Mouse (Mus musculus) layer of hippocampus, adult 8-10 months (tissue): ENCODE measurements around the gene Ccnt1. TPM values are rescaled to one million over a fixed set of nuclear protein-coding genes. Genes with fewer than 3 reads are reported as not detected.
A peak's percentile ranks its signal among the peaks of the same experiment; 100 is the strongest.

ENCODE experiments used
- DNase-seq, 2 experiments: peaks; one replicate each; pipeline ENCODE4 v3.0.0; 2022; ENCODE audit warnings: low spot score in 2 of 2
- microRNA-seq, 2 experiments: library from miRNA; unstranded; fragments of <30 nt; microRNA quantifications; one replicate each; pipeline ENCODE4 v1.2.0; 2022
- total RNA-seq, 4 experiments: library from RNA; stranded (reverse); gene quantifications; 2 replicates each; pipeline ENCODE4 v1.2.4; 2022

The Ccnt1 gene
- total RNA-seq, 4 experiments from 2014 or later: 37.3 to 43.8 (median 42.7) TPM

DNA sequence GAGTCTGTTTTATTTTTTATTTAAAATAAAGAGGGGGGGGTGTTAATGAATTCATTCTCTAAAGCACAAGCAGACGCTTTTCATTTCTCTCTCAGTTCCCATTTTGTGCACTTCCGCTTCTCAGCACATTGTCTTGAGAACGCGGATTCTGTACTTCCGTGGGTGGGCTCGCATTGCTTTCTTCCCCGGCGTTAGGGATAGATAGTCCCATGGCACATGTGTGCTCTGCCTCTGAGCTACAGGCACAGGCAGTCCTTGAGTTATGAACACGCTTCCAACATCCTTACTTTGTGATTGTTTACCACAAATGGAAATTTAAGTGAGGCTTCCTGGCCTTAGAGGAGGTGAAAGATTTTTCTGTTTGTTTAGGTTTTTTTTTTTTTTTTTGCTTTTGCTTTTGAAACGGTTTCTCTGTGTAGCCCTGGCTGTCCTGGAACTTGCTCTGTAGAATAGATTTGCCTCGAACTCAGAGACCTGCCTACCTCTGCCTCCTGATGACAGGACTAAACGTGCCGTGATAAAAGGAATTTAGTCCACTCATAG is 59.3 kb downstream of the Ccnt1 start:
- no peak for DNase-seq

DNA sequence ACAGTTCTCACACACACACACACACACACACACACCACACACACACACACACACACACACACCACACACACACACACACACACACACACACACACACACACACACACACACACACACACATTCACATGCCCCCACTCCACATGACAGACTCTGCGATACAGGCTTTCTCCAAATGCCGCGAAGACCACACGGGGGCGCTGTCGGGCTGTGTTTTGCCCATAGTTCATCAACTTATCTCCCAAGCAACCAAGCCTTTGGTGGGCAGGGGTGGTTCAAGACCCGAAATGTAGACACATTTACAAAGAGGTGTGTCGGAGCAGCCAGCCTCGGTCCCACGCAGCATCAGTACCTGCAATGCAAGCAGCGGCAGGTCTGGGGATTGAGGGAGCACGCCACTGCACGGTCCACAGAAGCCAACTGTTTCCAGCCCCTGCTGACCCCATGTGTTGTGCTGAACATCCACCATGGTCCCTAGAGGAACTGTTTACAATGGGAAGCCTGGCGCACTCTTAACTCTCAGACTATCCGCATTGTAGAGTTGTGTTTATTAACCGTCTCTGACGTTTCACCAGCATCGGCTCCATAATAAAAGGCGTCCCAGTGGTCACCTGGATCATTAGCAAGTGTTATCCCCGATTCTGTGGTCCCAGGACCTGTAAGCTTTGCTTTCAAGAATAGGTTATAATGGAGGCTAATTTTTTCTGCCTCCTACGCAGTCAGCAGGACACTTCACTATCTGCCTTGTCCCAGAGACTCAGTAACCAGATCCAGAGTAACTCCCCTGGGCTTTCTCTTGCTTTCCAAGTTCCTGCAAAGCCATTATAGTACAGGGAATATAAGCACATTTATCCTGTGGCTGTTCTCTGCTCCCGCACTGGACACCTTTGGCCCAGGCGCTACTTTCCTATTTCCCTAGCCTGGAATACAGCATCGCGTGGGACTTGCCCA is 60.0 kb downstream of the Ccnt1 start:
- peak; percentile 38 to 65 for DNase-seq

DNA sequence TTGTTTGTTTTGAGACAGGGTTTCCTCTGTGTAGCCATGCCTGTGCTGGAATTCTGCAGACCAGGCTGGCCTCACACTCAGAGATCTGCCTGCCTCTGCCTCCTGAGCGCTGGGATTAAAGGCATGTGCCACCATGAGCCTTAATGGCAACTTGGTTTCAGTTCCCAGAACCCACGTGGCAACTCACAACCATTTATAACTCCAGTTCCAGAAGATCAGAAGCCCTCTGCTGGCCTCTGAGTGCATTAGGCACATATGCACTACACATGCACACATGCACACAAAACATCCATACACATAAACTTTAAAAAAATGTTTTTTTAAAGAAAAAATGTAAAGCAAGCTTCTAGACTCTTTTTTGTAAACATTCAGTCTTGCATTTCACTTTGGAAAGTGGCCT is 61.3 kb downstream of the Ccnt1 start:
- no peak for DNase-seq

DNA sequence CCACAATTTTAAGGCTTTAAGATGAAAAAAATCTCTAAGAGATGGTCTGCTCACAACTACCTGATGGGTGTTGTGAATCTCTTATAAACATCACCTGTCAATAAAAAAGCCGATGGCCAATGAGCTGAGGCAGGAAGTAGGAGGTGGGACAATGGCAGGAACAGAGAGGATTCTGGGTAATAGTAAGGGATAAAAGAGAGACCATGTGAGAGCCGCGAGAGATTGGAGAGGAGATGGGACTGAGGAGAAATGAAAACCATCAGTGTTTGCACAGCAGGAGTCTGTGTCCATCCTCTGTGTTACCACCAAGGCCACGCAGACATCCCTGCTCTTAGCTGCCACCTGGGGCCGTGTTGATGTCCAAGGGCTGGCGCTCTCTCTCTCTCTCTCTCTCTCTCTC is 63.4 kb downstream of the Ccnt1 start:
- DNase-seq: no peak

DNA sequence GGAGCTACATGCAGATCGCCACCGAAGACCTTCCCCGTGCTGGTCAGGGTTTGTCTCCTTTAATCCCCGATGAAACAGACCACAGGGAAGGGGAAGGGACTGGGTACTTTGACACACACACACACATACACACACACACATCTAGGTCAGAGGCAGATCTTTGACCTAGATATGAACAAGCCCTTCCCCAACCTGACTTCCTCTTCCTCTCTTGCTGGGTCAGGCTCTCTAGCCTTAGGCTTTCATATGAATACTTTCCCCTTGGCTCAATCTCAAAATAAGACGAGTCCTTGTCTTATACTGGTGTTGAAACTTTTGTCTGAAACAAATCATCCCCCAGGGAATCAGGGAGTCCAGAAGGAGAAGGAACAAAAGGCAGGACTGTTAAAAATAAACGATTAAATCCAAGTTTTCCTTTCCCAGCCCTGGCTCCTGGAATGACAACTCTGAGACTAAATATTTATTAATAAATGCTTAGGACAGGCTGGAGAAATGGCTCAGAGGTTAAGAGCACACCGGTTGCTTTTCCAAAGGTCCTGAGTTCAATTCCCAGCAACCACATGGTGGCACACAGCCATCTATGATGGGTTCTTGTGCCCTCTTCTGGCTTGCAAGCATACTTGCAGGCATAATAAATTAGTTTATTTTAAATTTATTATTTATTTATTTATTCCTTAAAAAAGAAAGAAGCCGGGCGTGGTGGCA is 64.3 kb downstream of the Ccnt1 start:
- no peak for DNase-seq

DNA sequence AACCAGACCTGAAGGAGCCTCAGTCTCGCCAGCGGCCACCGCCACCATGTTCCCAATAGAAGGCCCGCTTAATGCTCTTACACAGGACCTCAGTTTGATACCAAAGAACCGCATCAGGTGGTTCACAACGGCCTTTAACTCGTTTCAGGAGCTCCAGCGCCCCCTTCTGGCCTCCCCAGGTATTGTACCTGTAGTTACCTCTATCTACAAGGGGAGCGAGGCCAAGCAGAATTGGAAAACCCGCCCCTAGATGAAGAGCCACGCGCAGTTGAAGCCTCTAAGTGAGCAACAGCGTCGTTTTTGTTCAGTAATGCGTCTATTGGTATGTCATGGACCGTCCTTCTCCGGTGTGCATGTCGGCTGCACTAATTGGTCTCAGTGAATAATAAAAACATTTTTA is 66.2 kb downstream of the Ccnt1 start:
- peak in 1 of 2 experiments; percentile 52 for DNase-seq

DNA sequence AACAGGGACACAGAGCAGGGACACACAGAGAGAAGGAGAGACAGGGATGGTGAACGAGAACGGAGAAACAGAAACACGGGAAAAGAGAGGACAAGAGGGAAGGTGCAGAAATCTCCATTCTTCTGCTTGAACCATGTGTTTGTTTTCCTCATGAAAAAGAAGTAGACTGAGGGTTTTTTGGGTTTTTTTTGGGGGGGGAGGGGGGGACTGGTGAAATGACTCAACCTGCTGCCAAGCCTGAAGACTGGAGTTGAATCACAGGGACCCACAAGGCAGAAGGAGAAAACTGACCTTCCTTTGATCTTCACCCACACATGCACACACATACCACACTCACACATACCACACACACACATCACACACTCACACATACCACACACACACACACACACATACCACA is 67.4 kb downstream of the Ccnt1 start:
- no peak for DNase-seq

DNA sequence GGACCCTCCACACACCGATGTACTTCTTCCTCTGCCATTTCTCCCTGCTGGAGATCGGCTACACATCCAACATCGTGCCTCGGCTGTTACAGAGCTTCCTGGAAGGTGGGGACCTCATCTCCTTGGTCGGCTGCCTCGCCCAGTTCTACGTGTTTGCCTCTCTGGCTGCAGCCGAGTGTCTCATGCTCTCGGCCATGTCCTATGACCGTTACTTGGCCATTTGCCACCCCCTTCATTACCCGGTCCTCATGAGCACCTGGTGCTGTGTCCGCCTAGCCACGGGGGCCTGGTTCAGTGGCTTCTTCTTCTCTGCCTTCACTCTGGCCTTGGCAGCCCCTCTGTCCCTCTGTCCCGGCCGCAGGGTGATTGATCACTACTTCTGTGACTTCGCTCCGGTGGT is 73.1 kb downstream of the Ccnt1 start:
- no peak for DNase-seq

DNA sequence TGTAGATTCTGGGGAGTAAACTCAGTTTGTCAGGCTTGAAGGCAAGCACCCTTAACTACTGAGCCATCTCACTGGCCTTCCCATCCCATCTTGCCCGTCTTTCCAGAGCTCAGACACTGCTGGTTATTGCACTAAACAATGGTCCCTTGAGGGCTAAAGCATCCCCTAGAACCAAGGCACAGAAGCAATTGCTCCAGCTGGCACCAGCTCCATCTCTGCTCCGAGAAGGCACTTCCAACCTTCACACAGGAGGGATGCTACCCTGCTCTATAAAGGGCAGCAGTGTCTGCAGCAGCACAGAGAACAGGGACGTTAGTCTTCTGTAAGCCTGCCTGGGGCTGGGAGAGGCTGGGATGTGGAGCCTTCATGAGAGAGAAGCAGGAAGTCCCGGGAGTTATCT is 78.6 kb downstream of the Ccnt1 start, which contains the start of gene Olfr279:
Olfr279 (plus strand) TSS at position 301 of the 400 bp plus-strand sequence.
- no peak for DNase-seq

DNA sequence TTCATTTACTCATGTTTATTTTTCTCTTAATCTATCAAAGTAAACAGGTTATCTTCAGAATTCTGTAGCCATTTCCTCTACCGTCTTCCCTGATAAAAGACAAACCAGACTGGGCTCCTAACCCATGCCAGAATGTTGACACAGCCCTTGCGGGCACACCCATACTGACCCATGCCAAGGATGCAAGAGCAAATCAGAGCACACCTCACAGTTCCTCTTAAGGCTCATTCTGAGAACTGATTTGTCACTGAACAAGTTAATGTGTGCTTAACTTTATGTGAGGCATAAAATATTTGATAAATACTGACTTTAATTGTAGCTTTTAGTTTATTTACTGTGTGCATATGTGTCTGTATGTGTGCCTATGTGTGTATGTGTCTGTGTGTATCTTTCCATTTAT is 79.4 kb downstream of the Ccnt1 start:
- no peak for DNase-seq

Small RNAs within 50 kb of the gene (microRNA-seq; reads per million reads assigned to microRNA genes)
- gene Mir1291: 7.3 to 14.4 reads per million in 2 experiments

Other genes with a start within 250 kb of the Ccnt1 start
- gene Olfr284, start 229.9 kb downstream of the Ccnt1 start, total RNA-seq: not detected
- gene Olfr283, start 190.0 kb downstream of the Ccnt1 start, total RNA-seq: not detected
- not detected for gene Olfr282, start 139.7 kb downstream of the Ccnt1 start, total RNA-seq
- not detected for gene Olfr281, start 118.3 kb downstream of the Ccnt1 start, total RNA-seq
- gene OR5BS1P, start 101.0 kb downstream of the Ccnt1 start, total RNA-seq: not detected
- not detected for gene Lalba, start 88.2 kb downstream of the Ccnt1 start, total RNA-seq
- gene Olfr279, start 78.5 kb downstream of the Ccnt1 start, total RNA-seq: not detected
- 10 to 100 TPM; 54.1 to 60.0 (median 57.2) TPM for gene Kansl2, start 36.7 kb downstream of the Ccnt1 start, total RNA-seq
- not detected for gene 4930415O20Rik, start 81 bp upstream of the Ccnt1 start, total RNA-seq
- gene Adcy6, start 39.2 kb upstream of the Ccnt1 start, total RNA-seq: 10 to 100 TPM; 47.3 to 58.6 (median 52.2) TPM
- gene Cacnb3, start 59.9 kb upstream of the Ccnt1 start, total RNA-seq: 100 to 1,000 TPM; 163 to 193 (median 176) TPM
- gene Ddx23, start 92.0 kb upstream of the Ccnt1 start, total RNA-seq: 10 to 100 TPM; 76.3 to 89.4 (median 85.9) TPM
- 1 to 10 TPM; 6.3 to 8.7 (median 7.3) TPM for gene Rnd1, start 106.5 kb upstream of the Ccnt1 start, total RNA-seq
- gene Ccdc65, start 137.3 kb upstream of the Ccnt1 start, total RNA-seq: 10 to 100 TPM in 1 of 4 experiments, 1 to 10 TPM in 3; 7.4 to 10.4 (median 8.4) TPM
- 1 to 10 TPM; 1.2 to 2.3 (median 1.5) TPM for gene Fkbp11, start 157.3 kb upstream of the Ccnt1 start, total RNA-seq
- 100 to 1,000 TPM; 730 to 835 (median 787) TPM for gene Arf3, start 192.3 kb upstream of the Ccnt1 start, total RNA-seq
- under 1 TPM; 0.16 to 0.59 (median 0.41) TPM for gene Wnt10b, start 207.2 kb upstream of the Ccnt1 start, total RNA-seq
- gene Wnt1, start 218.9 kb upstream of the Ccnt1 start, total RNA-seq: not detected
- gene Ddn, start 238.6 kb upstream of the Ccnt1 start, total RNA-seq: 1,000 to 10,000 TPM; 1,258 to 1,383 (median 1,345) TPM